Mouse (Mus musculus) spleen, adult 2 months (tissue): Measurements from ENCODE around the gene Erp29.

Experiments
- CTCF ChIP-seq: fragments of 200-500 bp; IDR thresholded peaks from 2 replicates; pipeline ENCODE4 v1.5.1; 2011; ENCODE audit warnings: mild to moderate bottlenecking, inconsistent platforms; ENCODE audit not compliant: insufficient read depth, insufficient read length, insufficient replicate concordance; ENCODE audit errors: extremely low read depth
- POLR2A ChIP-seq: fragments of 200-500 bp; IDR thresholded peaks from 2 replicates; pipeline ENCODE4 v1.6.1; 2011; ENCODE audit warnings: low read depth, low read length, inconsistent platforms

- TF ChIP-seq CTCF (no peak), POLR2A (no peak)
These were observed 2.1 kb upstream of the Erp29 start for GRCm38 (mm10) chr5:121454503-121454782.
